Mouse (Mus musculus) heart, postnatal 25 days (tissue): ENCODE data around the gene Olfr294. TPM values are rescaled to one million over a fixed set of nuclear protein-coding genes. Genes with fewer than 3 reads are reported as not detected.

Experiments used
- DNase-seq: peaks from one replicate; pipeline ENCODE4 v3.0.0; 2022; ENCODE audit warnings: low spot score
- intact Hi-C: fragments of 180-260 bp; cut with DNase I; formaldehyde crosslinking; loops from one replicate; pipeline ENCODE4 v1.15.1; 2025
- total RNA-seq, 2 experiments: library from RNA; stranded (reverse); gene quantifications; 2 replicates each; pipeline ENCODE4 v1.2.3; 2021

Olfr294 gene
- total RNA-seq, result not detected

GRCm38 (mm10) chr7:86616543-86616942 lies at the start of gene Olfr294:
Gene Olfr294 (minus strand): TSS chr7:86616643.
- intact Hi-C loops, result no loop called here
- DNase-seq, result no peak

- DNase-seq, result no peak
- intact Hi-C loops, result no loop called here
Measured at GRCm38 (mm10) chr7:86648761-86649160, 32.3 kb upstream of the Olfr294 start, which contains the start of gene Olfr293. Gene Olfr293 (plus strand): TSS chr7:86649061.

DNA sequence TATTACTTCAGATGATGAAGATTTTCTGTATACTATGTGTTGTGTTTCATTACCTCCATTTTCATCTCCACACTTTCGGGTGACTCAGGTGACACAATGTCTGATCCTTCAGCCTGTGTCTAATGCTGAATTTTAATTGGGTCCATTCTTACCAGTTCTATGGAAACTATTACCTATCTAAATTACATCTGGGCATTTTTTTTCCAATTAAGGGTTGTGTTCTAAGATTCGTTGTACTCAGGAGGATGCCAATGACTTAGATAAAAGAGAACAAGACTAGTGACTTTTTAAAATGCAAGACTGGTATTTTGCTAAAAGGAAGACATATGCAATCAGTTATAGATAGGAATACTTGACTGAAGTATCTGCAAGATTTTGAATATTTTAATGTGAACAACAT lies 32.9 kb downstream of the Olfr294 start, which contains the start of gene Olfr295:
TSS of gene Olfr295 (plus strand) at position 301 of the 400 bp plus-strand sequence.
- DNase-seq, result no peak

More for the DNA sequence above, 32.9 kb downstream of the Olfr294 start, which contains the start of gene Olfr295:
- intact Hi-C loops, result no loop called here

Other genes with a start within 250 kb of the Olfr294 start
- not detected for gene Olfr305, start 249.7 kb downstream of the Olfr294 start, total RNA-seq
- gene Olfr304, start 230.0 kb downstream of the Olfr294 start, total RNA-seq, result not detected
- gene Olfr303, start 218.9 kb downstream of the Olfr294 start, total RNA-seq, result not detected
- not detected for gene Olfr301, start 212.8 kb downstream of the Olfr294 start, total RNA-seq
- not detected for gene Olfr299, start 156.7 kb downstream of the Olfr294 start, total RNA-seq
- gene Olfr298, start 124.2 kb downstream of the Olfr294 start, total RNA-seq, result not detected
- gene Olfr297, start 96.7 kb downstream of the Olfr294 start, total RNA-seq, result not detected
- not detected for gene Olfr295, start 32.8 kb downstream of the Olfr294 start, total RNA-seq
- gene Olfr293, start 32.4 kb upstream of the Olfr294 start, total RNA-seq, result not detected
- not detected for gene Olfr292, start 71.7 kb upstream of the Olfr294 start, total RNA-seq
- gene Folh1, start 159.3 kb upstream of the Olfr294 start, total RNA-seq, result under 1 TPM; 0.11 to 0.21 TPM
- gene Vmn2r77, start 178.4 kb upstream of the Olfr294 start, total RNA-seq, result not detected